Mouse (Mus musculus) lung, embryonic 15.5 days (tissue): Measurements from ENCODE around the gene Wfdc17. TPM values are rescaled to one million over a fixed set of nuclear protein-coding genes. Genes with fewer than 3 reads are reported as not detected.
A peak's percentile ranks its signal among the peaks of the same experiment; 100 is the strongest.

Source experiments
- ATAC-seq: fragments of 200-750 bp; cut with Nextera tagmentation; 2 replicates; pipeline ENCODE4 v1.8.0; 2017; ENCODE audit warnings: moderate number of reproducible peaks, borderline replicate concordance; ENCODE audit not compliant: low FRiP score, low TSS enrichment; ENCODE audit errors: extremely low read depth
- H3K27ac ChIP-seq: fragments of 300-500 bp; sonication (generic); 2 replicates; pipeline ENCODE4 v1.5.1; 2015; ENCODE audit warnings: moderate library complexity, mild to moderate bottlenecking, inconsistent platforms
- H3K27me3 ChIP-seq: fragments of 300-500 bp; sonication (generic); 2 replicates; pipeline ENCODE4 v1.6.1; 2015; ENCODE audit warnings: inconsistent platforms
- H3K36me3 ChIP-seq: fragments of 300-500 bp; sonication (generic); 2 replicates; pipeline ENCODE4 v1.6.1; 2015; ENCODE audit warnings: inconsistent platforms
- H3K4me1 ChIP-seq: fragments of 300-500 bp; sonication (generic); 2 replicates; pipeline ENCODE4 v1.6.1; 2015; ENCODE audit warnings: inconsistent platforms
- H3K4me2 ChIP-seq: fragments of 300-500 bp; sonication (generic); 2 replicates; pipeline ENCODE4 v1.6.1; 2015; ENCODE audit warnings: inconsistent platforms, mild to moderate bottlenecking, moderate library complexity
- H3K4me3 ChIP-seq: fragments of 300-500 bp; sonication (generic); 2 replicates; pipeline ENCODE4 v1.5.1; 2015; ENCODE audit warnings: mild to moderate bottlenecking, inconsistent platforms
- H3K9ac ChIP-seq: fragments of 300-500 bp; sonication (generic); 2 replicates; pipeline ENCODE4 v1.6.1; 2015; ENCODE audit warnings: inconsistent platforms
- H3K9me3 ChIP-seq: fragments of 300-500 bp; sonication (generic); 2 replicates; pipeline ENCODE4 v1.6.1; 2016; ENCODE audit warnings: inconsistent platforms
- whole genome bisulfite sequencing: fragments of 180-500 bp; shearing (Covaris S2); methylation state at CpG from one replicate; pipeline ENCODE4 v1.1.7; 2015; 5-methylcytosine and 5-hydroxymethylcytosine counted together
- polyA plus RNA-seq: library from polyadenylated mRNA; unstranded; fragments of >200 nt; fragmentation: Nextera tagmentation; extraction: Ambion mirVana; gene quantifications from 2 replicates; pipeline ENCODE4 v1.2.1, GENCODE M21; 2015

The Wfdc17 gene
- polyA plus RNA-seq, 1 experiment from 2014 or later: 2.1 TPM

DNA sequence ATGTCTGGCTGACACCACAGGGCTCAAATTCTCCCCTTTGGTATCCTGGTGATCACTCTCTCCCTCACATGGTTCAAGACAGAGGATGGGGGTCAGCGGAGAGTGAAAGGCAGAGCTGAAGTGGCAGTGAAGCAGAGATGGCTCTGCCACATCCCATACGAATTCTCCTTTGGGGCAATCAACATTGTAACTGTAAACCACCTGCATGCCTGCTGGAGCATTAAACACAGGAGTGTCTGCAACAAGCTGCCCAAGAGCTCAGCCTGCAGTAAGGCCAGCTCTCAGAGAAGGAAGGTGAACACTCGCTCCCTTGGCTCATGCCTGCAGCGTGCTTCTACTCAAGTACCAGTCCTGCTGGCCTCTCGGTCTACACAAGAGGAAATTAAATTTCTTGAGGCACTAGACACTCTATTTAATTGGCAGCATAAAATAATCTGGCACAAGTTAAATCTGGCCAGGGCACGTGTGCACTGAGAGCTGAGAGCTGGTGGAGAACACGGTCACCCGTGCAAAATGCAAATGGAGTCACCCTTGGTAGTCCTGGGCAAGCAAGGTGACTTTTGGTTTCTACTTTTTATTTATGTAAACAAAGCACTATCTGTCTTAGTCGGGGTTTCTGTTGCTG, 39.1 kb downstream of the Wfdc17 start:
- H3K4me2 ChIP-seq: no peak overlapping the region
- peaks cover 4% of the 10 kb centered on the region for H3K27me3 ChIP-seq
- H3K4me1 ChIP-seq: peaks cover 11% of the 10 kb centered on the region; the same call in 1 of the 2 replicates
- H3K27ac ChIP-seq: peak overlapping the region; percentile 18; the same call in 1 of the 2 replicates
- no peak overlapping the region for H3K9ac ChIP-seq
- no peak for ATAC-seq
- H3K9me3 ChIP-seq: no peaks in the 10 kb centered on the region
- H3K36me3 ChIP-seq: no peaks in the 10 kb centered on the region
- H3K4me3 ChIP-seq: no peak overlapping the region
- 63% methylated on average over 9 of the region's 9 CpGs for WGBS

DNA sequence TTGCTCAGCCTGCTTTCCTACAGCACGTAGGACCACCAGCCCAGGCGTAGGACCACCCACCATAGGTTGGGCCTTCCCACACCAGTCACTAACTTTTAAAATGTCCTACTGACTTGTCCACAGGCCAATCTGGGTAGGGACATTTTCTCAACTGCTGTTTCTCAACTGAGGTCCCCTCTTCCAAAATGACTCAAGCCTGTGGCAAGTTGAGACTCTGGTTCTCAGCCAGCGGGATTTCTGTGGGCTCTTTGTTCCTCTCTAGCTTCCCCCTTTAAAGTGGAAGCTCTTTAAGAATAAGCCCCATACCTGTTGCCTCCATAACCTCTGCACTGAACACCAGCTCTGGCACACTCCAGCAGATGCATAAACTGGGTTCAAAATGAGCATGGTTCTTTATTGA, 39.7 kb downstream of the Wfdc17 start:
- H3K27ac ChIP-seq: no peak overlapping the region
- no peak overlapping the region for H3K9ac ChIP-seq
- H3K9me3 ChIP-seq: no peaks in the 10 kb centered on the region
- peaks cover 11% of the 10 kb centered on the region; the same call in 1 of the 2 replicates for H3K4me1 ChIP-seq
- no peak overlapping the region for H3K4me3 ChIP-seq
- WGBS: 77% methylated on average over 3 of the region's 3 CpGs
- H3K27me3 ChIP-seq: peaks cover 4% of the 10 kb centered on the region
- no peak for ATAC-seq
- H3K4me2 ChIP-seq: no peak overlapping the region
- no peaks in the 10 kb centered on the region for H3K36me3 ChIP-seq

DNA sequence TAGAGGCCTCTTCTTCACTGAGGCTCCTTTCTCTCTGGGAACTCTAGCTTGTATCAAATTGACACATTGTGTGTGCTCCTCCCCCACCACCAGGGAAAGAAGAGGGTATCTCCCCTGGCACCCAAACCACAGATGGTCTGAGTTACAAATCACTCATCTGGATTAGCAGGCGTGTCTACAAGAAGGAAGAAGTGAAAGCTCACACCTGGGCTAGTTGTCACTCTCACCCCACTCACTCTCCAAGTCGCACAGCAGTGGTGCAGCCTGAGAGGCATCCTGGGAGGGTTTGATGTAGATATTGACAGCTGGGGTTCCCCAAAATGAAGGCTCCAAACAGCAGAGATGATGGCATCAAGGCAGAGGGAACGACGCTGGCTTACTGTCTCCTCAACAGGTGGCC, 42.4 kb downstream of the Wfdc17 start:
- 47% methylated on average over 4 of the region's 4 CpGs for WGBS
- H3K36me3 ChIP-seq: no peaks in the 10 kb centered on the region
- no peak for ATAC-seq
- no peaks in the 10 kb centered on the region for H3K9me3 ChIP-seq
- no peak overlapping the region for H3K4me2 ChIP-seq
- no peak overlapping the region for H3K4me3 ChIP-seq
- H3K27ac ChIP-seq: no peak overlapping the region
- H3K9ac ChIP-seq: no peak overlapping the region
- H3K4me1 ChIP-seq: peaks cover under 1% of the 10 kb centered on the region; the same call in 1 of the 2 replicates
- H3K27me3 ChIP-seq: peaks cover 8% of the 10 kb centered on the region

DNA sequence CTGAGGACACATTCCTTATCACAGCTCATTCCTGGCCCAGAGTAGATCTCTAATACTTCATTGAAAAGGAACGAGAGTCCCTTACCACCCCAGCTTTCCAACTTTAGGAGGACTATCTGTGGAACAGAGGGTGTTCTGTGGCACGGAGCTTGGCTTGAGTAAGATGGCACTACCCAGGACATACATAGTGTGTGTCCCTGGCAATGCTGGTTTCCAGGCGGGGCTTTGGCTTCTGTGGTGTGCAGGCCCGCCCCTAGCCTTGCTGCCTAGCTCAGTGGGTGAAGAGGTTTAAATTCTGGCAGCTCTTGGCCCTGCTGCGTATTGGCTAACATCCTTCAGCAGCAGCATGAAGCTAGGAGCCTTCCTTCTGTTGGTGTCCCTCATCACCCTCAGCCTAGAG, 42.9 kb downstream of the Wfdc17 start, which contains the start of gene Wfdc21:
Wfdc21 (plus strand) TSS at position 260 of the 400 bp plus-strand sequence.
- Histone ChIP-seq H3K27me3 (peaks cover 13% of the 10 kb centered on the region), H3K4me1 (no peaks in the 10 kb centered on the region), H3K9ac (no peak within 1 kb of the TSS), H3K9me3 (no peaks in the 10 kb centered on the region), H3K27ac (no peak within 1 kb of the TSS), H3K4me2 (no peak within 1 kb of the TSS), H3K4me3 (no peak within 1 kb of the TSS), H3K36me3 (no peaks in the 10 kb centered on the region)
- ATAC-seq: no peak
- WGBS: 63% methylated on average over 5 of the region's 5 CpGs

DNA sequence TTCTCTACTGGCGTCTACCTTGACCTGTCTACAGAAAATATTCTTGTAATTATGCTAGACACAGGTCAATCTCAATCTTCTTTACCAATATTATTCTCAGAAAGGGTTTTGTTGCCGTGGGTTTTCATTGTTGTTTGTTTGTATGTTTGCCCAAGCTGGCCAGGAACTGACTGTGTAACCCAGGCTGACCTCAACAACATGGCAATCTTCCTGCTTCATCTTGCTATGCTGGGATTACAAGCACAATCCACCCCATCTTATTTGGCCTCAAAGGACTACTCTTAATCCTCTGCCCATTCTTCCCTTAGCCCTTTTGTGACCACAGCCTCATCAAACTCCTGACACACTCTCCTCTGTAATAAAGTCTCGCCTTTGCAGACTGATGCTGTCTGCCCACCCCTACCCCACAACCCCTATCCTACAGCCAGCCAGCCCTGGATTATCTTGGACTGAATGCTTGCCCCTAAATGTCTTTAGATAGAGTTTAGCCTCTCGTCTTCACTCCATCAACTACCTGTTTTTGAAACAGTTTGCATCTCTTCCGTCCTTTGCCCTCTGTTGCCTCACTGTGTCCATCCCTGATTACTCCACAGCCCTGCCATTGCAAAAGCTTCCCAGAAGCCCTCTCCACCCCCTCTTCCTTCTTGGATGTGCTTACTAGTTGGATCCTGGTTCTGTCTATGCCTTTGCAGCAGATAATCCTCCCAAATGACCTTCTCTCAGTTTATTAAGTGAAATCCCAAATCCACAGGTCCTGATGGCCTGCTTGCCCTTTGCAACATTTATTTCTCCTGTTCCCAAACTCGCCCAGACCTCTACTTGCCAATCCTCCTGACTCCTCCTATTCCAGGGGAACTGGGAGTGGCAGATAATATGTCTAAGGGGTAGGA, 43.8 kb downstream of the Wfdc17 start:
- 59% methylated on average over 6 of the region's 6 CpGs for WGBS
- H3K4me2 ChIP-seq: no peak overlapping the region

DNA sequence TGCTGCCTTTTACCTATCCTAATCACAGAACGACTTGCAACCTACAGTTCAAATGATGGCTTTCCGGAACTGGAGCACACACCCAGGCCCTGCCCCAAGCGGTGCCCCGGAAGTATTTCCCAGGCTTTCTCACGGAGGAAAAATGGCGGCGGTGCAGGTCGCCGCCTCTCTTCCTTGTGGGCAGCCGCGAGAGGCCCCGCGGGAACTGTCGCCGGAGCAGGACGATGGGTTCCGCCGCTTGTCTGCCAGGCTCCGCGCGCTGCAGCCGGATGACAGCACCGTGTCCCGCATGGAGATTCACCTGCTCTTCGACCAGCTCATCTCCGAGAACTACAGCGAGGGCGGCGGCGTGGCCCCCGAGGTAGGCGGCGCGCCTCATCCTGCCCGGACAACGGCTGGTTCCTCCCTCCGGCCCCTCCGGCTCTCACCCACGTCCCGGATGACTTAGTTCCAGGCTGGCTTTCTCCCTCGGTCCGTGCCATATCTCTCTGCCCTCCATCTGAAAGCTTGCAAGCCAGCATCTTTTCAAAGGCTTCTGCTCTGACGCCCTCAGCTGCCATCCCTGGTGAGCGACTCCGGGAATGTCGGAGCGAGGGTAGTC, 49.9 kb downstream of the Wfdc17 start, which contains the start of gene Heatr6:
Heatr6 (plus strand) TSS at position 116 of the 601 bp plus-strand sequence.
- H3K9ac ChIP-seq: peak within 1 kb of the TSS; percentile 75
- H3K27me3 ChIP-seq: peaks cover 18% of the 10 kb centered on the region; the same call in 1 of the 2 replicates
- peak within 1 kb of the TSS; percentile 82 for H3K27ac ChIP-seq
- under 1% methylated on average over 47 of the region's 47 CpGs for WGBS
- H3K36me3 ChIP-seq: peaks cover 28% of the 10 kb centered on the region
- peak within 1 kb of the TSS; percentile 81 for H3K4me3 ChIP-seq
- H3K4me1 ChIP-seq: peaks cover 13% of the 10 kb centered on the region
- peak within 1 kb of the TSS; percentile 57 for H3K4me2 ChIP-seq
- no peaks in the 10 kb centered on the region for H3K9me3 ChIP-seq
- peak; percentile 95 for ATAC-seq

More for the DNA sequence above, 43.8 kb downstream of the Wfdc17 start:
- Histone ChIP-seq H3K27me3 (peaks cover 21% of the 10 kb centered on the region), H3K4me1 (no peaks in the 10 kb centered on the region), H3K4me3 (no peak overlapping the region), H3K27ac (no peak overlapping the region), H3K36me3 (no peaks in the 10 kb centered on the region), H3K9me3 (no peaks in the 10 kb centered on the region), H3K9ac (no peak overlapping the region)
- ATAC-seq: no peak

DNA sequence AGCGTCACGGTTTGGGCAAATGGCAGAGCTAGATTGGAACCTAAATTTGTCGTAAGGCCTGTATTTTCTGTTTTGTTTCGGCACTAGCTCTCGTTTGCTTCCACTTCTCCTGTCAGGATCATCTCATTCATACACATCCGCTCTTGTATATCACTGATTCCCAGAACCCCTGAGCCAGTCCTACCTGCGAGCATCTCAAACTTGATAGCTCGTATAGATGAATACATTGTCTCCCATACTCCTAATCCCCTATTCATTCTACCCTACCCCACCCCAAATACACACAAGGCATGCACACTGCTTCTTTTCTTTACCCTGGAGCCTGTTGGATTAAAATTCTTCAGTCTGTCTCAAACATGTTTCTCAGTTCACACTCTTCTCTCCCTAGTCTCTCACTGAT, 50.4 kb downstream of the Wfdc17 start:
- peak overlapping the region; percentile 75 for H3K9ac ChIP-seq
- H3K9me3 ChIP-seq: no peaks in the 10 kb centered on the region
- H3K4me2 ChIP-seq: peak overlapping the region; percentile 57
- H3K27ac ChIP-seq: peak overlapping the region; percentile 82; the same call in 1 of the 2 replicates
- peaks cover 13% of the 10 kb centered on the region for H3K4me1 ChIP-seq
- peak overlapping the region; percentile 81 for H3K4me3 ChIP-seq
- peaks cover 14% of the 10 kb centered on the region; the same call in 1 of the 2 replicates for H3K27me3 ChIP-seq
- H3K36me3 ChIP-seq: peaks cover 33% of the 10 kb centered on the region
- 5% methylated on average over 8 of the region's 8 CpGs for WGBS
- ATAC-seq: no peak

Other genes with a start within 250 kb of the Wfdc17 start
- 2.5 and 2.7 TPM in 2 replicates for gene Mmp28, start 240.9 kb upstream of the Wfdc17 start, polyA plus RNA-seq
- 11.0 and 11.3 TPM in 2 replicates for gene Taf15, start 230.9 kb upstream of the Wfdc17 start, polyA plus RNA-seq
- not detected in 2 replicates for gene Heatr9, start 181.8 kb upstream of the Wfdc17 start, polyA plus RNA-seq
- gene Ccl5, start 173.5 kb upstream of the Wfdc17 start, polyA plus RNA-seq: 0.82 TPM in 1 of 2 replicates, not detected in the other
- gene Ccl9, start 125.4 kb upstream of the Wfdc17 start, polyA plus RNA-seq: 4.9 and 5.4 TPM in 2 replicates
- 8.1 and 9.2 TPM in 2 replicates for gene Ccl6, start 110.9 kb upstream of the Wfdc17 start, polyA plus RNA-seq
- not detected in 2 replicates for gene Rpl9-ps1, start 58.4 kb upstream of the Wfdc17 start, polyA plus RNA-seq
- gene Ccl3, start 54.6 kb upstream of the Wfdc17 start, polyA plus RNA-seq: 1.1 and 1.2 TPM in 2 replicates
- gene Ccl4, start 41.4 kb upstream of the Wfdc17 start, polyA plus RNA-seq: 0.56 TPM in 1 of 2 replicates, not detected in the other
- 1.4 and 2.4 TPM in 2 replicates for gene Wfdc18, start 5.0 kb downstream of the Wfdc17 start, polyA plus RNA-seq
- 0.87 and 1.7 TPM in 2 replicates for gene Wfdc21, start 42.9 kb downstream of the Wfdc17 start, polyA plus RNA-seq
- 21.0 and 23.2 TPM in 2 replicates for gene Heatr6, start 49.7 kb downstream of the Wfdc17 start, polyA plus RNA-seq
- gene Hnf1b, start 146.1 kb downstream of the Wfdc17 start, polyA plus RNA-seq: 8.3 and 9.5 TPM in 2 replicates
- gene Ddx52, start 238.1 kb downstream of the Wfdc17 start, polyA plus RNA-seq: 33.3 and 37.5 TPM in 2 replicates